Mouse (Mus musculus) right cerebral cortex, adult 18-20 months (tissue): ENCODE data around the gene Cnnm3.

ENCODE experiments used
- DNase-seq: peaks from one replicate; pipeline ENCODE4 v3.0.0; 2022; ENCODE audit warnings: mixed read lengths

The Cnnm3 gene

GRCm38 (mm10) chr1:36539186-36539585, 27.5 kb downstream of the Cnnm3 start, which contains the start of gene Gm42417:
Gene Gm42417, minus strand, starts transcription at chr1:36539429.
- DNase-seq = no peak

GRCm38 (mm10) chr1:36540132-36540531, 28.5 kb downstream of the Cnnm3 start:
- DNase-seq = no peak

GRCm38 (mm10) chr1:36540807-36541206, 29.1 kb downstream of the Cnnm3 start:
- no peak for DNase-seq

DNA sequence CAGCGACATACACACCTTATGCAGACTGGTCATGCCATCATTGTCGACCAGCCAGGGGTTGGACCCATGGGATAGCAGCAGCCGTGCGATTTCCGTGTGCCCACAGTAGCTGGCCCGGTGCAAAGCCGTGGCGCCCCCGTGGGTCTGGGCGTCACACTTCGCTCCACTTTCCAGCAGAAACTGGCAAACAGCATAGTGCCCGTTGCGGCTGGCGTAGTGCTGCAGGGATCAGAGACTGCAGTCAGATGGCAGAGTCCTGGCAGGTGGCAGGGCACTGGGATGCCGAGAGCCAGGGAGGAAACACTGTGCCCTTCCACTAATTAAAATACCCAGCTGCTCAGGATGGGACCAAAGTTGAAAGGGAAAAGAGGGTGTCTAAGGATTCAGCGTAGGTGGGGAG, 30.2 kb downstream of the Cnnm3 start:
- no peak for DNase-seq

- no peak for DNase-seq
These were observed 31.3 kb downstream of the Cnnm3 start for GRCm38 (mm10) chr1:36542925-36543324.

GRCm38 (mm10) chr1:36545382-36545781, 33.7 kb downstream of the Cnnm3 start:
- no peak for DNase-seq

DNA sequence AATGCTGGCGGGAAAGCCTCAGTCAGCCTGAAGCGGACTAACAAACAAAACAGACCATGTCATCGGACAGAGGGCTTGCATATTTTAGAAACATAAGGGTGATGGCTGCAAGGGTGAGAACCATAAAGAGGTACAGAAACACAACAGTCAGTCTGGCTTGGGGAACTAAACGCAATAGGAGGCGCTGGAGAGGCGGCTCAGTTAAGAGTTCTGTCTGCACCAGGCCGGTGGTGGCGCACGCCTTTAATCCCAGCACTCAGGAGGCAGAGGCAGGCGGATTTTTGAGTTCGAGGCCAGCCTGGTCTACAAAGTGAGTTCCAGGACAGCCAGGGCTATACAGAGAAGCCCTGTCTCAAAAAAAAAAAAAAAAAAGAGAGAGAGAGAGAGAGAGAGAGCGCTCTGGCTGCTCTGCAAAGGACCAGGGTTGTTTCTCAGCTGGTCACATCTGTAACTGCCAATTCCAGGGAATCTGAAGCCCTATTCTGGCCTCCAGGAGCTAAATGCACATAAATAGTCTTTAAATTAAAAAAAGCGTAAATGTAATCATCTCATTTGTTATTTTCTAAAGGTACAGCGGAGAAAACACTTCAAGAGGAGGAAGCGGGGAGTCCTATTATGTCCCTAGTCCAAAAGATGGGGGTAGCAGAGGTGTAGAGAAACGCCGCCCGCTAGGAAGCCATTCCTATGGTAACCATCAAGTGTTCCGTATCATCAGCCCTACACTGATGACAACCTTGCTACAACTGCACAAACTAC, 34.4 kb downstream of the Cnnm3 start:
- DNase-seq = no peak

- DNase-seq = peak; percentile 99
These were observed 35.3 kb downstream of the Cnnm3 start, which contains the start of gene Ankrd39 for GRCm38 (mm10) chr1:36546888-36547471. Gene Ankrd39, minus strand, starts transcription at chr1:36547445.

- DNase-seq = no peak
These were observed 36.4 kb downstream of the Cnnm3 start for GRCm38 (mm10) chr1:36547981-36548598.

- DNase-seq = no peak
These were observed 37.1 kb downstream of the Cnnm3 start for GRCm38 (mm10) chr1:36548771-36549170.

GRCm38 (mm10) chr1:36549491-36549890, 37.8 kb downstream of the Cnnm3 start:
- DNase-seq = no peak

GRCm38 (mm10) chr1:36550075-36550863, 38.6 kb downstream of the Cnnm3 start:
- no peak for DNase-seq

GRCm38 (mm10) chr1:36551904-36552303, 40.2 kb downstream of the Cnnm3 start:
- no peak for DNase-seq

DNA sequence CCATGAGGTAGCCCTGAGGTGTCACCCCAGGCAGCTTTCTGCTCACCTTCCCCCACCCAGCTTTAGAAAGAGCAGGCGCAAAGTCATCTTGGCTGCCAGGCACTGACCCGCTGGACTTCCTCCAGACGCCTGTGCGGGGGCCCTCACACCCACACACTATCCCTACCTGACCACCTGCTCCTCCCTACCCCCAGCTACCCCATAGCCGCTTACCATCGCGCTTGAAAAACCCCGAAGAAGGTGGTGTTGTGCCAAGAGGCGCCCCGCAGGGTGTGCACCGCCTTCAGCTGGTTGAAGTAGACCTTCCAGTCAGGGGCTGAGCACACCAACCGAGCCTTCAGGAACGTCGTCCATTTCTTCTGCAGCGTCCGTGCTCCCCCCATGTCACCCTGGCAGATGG, 40.8 kb downstream of the Cnnm3 start:
- DNase-seq = no peak

- no peak for DNase-seq
These were observed 43.1 kb downstream of the Cnnm3 start for GRCm38 (mm10) chr1:36554633-36555399.

DNA sequence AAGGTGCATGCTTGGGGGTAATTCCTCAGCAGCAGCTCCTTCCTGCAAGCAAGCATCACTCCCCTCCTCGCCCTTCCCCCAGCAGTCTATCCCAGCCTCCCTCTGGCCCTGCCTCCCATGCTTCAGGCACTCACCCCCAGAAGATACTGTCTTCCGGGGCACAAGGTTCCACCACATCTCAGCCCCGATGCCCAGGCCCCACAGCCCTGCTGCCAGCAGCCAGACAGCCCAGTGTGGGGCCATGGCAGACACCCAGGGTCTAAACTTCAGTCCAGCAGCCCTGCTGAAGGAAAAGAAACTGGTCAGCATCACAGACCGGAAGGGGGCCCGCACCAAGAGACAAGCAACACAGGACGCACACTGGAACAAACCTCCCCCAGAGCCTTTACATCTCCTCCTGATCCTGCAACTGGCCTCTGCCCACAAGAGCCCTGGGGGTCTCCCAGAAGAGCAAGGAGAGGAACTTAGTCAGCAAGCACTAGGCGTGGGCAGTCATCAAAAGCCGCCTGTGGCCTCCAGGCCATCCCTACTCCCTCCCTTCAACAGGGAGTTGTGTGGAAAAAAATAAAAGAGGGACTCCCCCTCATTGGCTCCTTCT, 44.2 kb downstream of the Cnnm3 start:
- no peak for DNase-seq

DNA sequence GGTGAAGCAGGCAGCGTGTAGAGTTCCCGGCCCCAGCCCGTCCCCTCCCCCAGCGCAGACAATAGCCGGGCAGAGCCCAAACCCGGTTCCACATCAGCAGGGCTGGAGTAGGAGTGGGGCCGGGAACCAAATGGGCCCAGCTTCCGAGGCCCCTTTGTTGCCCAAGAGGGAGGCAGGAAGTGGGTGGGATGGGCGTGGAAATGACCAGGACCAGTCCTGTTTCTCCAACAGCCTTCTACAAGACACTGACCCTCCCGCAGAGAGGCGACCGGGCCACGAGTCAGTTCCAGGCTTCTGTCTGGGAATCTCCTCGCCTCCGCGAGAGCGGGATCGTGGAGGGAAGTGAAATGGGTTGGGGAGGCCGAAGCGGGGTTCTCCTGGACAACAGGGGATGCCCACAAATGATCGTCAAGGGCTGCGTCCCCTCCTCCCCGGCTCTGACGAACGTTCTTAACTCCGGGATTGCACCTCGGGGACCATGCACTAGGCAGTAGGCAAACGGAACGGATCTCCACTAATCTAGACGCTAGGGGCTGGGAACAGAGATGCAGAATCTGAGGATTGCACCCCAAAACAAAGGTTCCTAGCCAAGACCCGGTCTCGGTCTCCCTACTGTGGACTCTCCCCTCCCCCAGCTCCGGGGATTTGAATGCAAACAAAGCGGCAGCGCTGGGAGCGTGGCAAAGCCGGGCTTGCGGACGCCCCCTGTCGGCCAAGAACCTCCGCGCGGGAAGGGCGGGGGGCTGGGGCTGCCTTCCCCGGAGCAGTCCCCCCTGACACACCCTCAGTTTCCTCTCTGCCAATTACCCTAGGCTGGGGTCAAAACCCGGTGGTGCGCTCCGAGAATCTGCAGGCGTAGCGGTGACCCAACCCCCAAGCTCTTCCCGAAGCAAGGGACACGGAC, 45.1 kb downstream of the Cnnm3 start:
- DNase-seq = peak; percentile 91

DNA sequence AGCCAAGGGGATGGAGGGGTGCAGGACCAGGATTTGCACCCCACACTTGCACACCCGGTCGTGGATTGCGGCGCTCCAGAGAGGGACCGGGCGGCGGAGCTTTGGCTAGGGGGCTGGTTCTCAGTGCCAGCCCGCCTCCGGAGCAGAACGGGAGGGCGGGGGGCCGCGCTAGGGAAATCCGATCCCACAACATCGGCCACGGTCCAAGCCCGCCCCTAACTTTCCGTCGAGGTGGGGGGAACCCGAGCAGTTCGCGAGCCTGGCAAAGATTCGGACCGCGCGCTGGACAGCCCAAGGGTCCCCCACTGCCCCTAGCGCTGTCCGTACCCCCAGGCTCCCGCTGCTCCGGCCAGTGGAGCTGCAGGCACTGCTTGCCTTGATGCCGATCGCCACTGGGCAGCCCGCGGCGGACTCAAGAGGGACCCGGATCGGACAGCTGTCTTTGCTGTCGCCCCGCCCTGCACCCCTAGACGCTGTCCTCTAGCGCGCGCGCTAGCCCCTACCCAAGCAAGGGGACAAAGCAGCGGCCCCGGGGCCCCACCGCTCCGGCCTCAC, 45.9 kb downstream of the Cnnm3 start:
- peak; percentile 60 for DNase-seq

DNA sequence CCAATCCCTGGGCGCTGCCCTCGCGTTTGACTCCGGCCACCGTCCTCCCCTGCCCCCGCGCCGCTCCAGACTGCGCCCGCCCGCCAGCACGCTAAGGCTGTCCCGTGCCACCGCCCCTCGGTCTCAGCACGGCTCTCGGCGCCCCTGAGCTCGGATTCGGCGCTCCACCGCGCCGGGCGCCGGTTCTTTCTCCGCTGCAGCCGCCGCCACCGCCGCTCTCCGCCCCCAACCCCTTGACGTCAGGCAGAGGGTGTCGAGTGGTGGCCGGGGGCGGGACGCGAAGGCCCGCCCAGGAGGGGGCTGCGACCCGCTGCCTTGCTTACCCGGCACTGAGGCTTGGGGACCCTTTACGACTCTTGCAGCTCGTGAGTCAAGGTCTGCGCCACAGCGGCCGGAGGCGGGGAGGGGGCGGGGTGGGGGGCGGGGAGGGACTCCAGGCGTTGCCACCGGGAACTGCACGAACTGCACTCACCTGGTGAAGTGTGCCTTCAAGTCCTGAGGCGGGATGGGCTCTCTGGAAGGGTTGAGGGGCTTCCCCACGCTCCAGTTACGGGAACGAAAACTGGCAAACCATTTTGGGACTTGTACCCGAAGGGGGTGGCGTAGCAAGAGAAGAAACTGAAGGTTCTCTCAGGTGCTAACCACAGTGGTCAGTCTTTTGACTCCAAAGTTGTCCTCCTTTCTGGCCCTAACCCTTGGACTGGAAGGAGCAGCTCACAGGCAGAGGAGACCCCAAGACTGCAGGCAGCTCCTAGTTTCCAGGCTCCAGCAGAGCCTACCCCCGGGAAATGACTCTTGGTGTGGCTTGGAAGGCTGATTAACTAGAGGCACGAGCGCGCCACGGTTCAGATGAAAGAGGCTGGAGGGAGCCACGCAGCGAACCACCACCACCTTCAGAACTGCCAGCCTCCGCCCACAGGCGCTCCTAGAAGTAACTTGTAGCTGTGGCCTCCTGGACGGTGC, 46.6 kb downstream of the Cnnm3 start, which contains the start of gene Sema4c:
Sema4c (minus strand) TSS at position 319 of the 963 bp plus-strand sequence.
- peak; percentile 80 for DNase-seq
